Mouse (Mus musculus): Measurements from ENCODE around the gene Izumo4. TPM values are rescaled to one million over a fixed set of nuclear protein-coding genes. Genes with fewer than 3 reads are reported as not detected.

The Izumo4 gene
- 10 to 100 TPM; 11.6 to 13.5 TPM for total RNA-seq (2023)

GRCm38 (mm10) chr10:80701721-80702535 lies at the start of gene Izumo4, which contains the start of gene Mob3a:
Izumo4 (plus strand) TSS chr10:80702184.
Mob3a (minus strand) TSS chr10:80701977.

GRCm38 (mm10) chr10:80656863-80657623 lies 44.9 kb upstream of the Izumo4 start, which contains the start of gene Btbd2:
Btbd2 (minus strand) TSS chr10:80657071.

GRCm38 (mm10) chr10:80677942-80678436 lies 24.0 kb upstream of the Izumo4 start, which contains the start of gene Mknk2:
Mknk2 (minus strand) TSS chr10:80678112.

GRCm38 (mm10) chr10:80742180-80742978 lies 40.4 kb downstream of the Izumo4 start, which contains the start of gene Ap3d1:
Ap3d1 (minus strand) TSS chr10:80742264.

GRCm38 (mm10) chr10:80754594-80755290 lies 52.8 kb downstream of the Izumo4 start, which contains the start of gene Dot1l:
Dot1l (plus strand) TSS chr10:80755206.

Other genes starting within 250 kb of the Izumo4 start
- not detected for gene Onecut3, start 207.3 kb upstream of the Izumo4 start, total RNA-seq (2023)
- gene Atp8b3, start 163.1 kb upstream of the Izumo4 start, total RNA-seq (2023), result not detected
- 100 to 1,000 TPM in 1 of 2 experiments, 10 to 100 TPM in 1; 98.6 to 111 TPM for gene Rexo1, start 140.6 kb upstream of the Izumo4 start, total RNA-seq (2023)
- 10 to 100 TPM; 16.0 to 17.2 TPM for gene Klf16, start 124.9 kb upstream of the Izumo4 start, total RNA-seq (2023)
- 10 to 100 TPM; 52.1 to 54.2 TPM for gene Abhd17a, start 111.8 kb upstream of the Izumo4 start, total RNA-seq (2023)
- gene Scamp4, start 99.3 kb upstream of the Izumo4 start, total RNA-seq (2023), result 10 to 100 TPM; 27.5 to 33.1 TPM
- gene Adat3, start 99.3 kb upstream of the Izumo4 start, total RNA-seq (2023), result 1 to 10 TPM; 6.9 to 8.3 TPM
- 1 to 10 TPM; 1.5 to 2.0 TPM for gene Gm49322, start 96.2 kb upstream of the Izumo4 start, total RNA-seq (2023)
- 100 to 1,000 TPM; 111 TPM for gene Csnk1g2, start 79.3 kb upstream of the Izumo4 start, total RNA-seq (2023)
- 10 to 100 TPM; 27.1 to 29.9 TPM for gene Btbd2, start 45.1 kb upstream of the Izumo4 start, total RNA-seq (2023)
- 100 to 1,000 TPM; 277 to 297 TPM for gene Mknk2, start 24.1 kb upstream of the Izumo4 start, total RNA-seq (2023)
- gene Mob3a, start 207 bp upstream of the Izumo4 start, total RNA-seq (2023), result 100 to 1,000 TPM; 115 to 125 TPM
- 100 to 1,000 TPM; 153 to 155 TPM for gene Ap3d1, start 40.1 kb downstream of the Izumo4 start, total RNA-seq (2023)
- 10 to 100 TPM; 37.6 to 42.3 TPM for gene Dot1l, start 53.0 kb downstream of the Izumo4 start, total RNA-seq (2023)
- 10 to 100 TPM; 54.7 to 55.9 TPM for gene Sf3a2, start 96.0 kb downstream of the Izumo4 start, total RNA-seq (2023)
- 100 to 1,000 TPM; 100 to 104 TPM for gene Plekhj1, start 96.4 kb downstream of the Izumo4 start, total RNA-seq (2023)
- gene Amh, start 103.1 kb downstream of the Izumo4 start, total RNA-seq (2023), result under 1 TPM; 0.30 to 0.58 TPM
- not detected for gene Jsrp1, start 111.3 kb downstream of the Izumo4 start, total RNA-seq (2023)
- 100 to 1,000 TPM; 490 to 501 TPM for gene Oaz1, start 124.5 kb downstream of the Izumo4 start, total RNA-seq (2023)
- not detected for gene Lingo3, start 141.9 kb downstream of the Izumo4 start, total RNA-seq (2023)
- gene Lsm7, start 153.0 kb downstream of the Izumo4 start, total RNA-seq (2023), result 10 to 100 TPM; 15.9 to 29.9 TPM
- 10 to 100 TPM; 27.1 to 36.9 TPM for gene Sppl2b, start 153.1 kb downstream of the Izumo4 start, total RNA-seq (2023)
- not detected for gene Tmprss9, start 169.7 kb downstream of the Izumo4 start, total RNA-seq (2023)
- gene Timm13, start 198.8 kb downstream of the Izumo4 start, total RNA-seq (2023), result 10 to 100 TPM; 49.5 to 51.3 TPM
- 1 to 10 TPM; 4.1 to 4.5 TPM for gene Lmnb2, start 216.1 kb downstream of the Izumo4 start, total RNA-seq (2023)
- gene Gadd45b, start 227.9 kb downstream of the Izumo4 start, total RNA-seq (2023), result 10 to 100 TPM; 39.5 to 46.2 TPM